Mouse (Mus musculus) ES-E14 (cell line): ENCODE measurements at regions not wholly inside any gene's neighbourhood (a gene's known extent, or its start where the extent isn't known, plus 50 kb on each side); places are given as distances from the start of the nearest gene placed in this dataset.

ENCODE experiments used
- DNase-seq: peaks from one replicate; pipeline ENCODE4 v3.0.0-alpha.2; 2013; ENCODE audit warnings: low read depth, low spot score
- H3K27ac ChIP-seq: 2 replicates; pipeline ENCODE4 v1.5.1; 2012; ENCODE audit warnings: low read depth, mild to moderate bottlenecking, low read length, moderate library complexity, mixed read lengths; ENCODE audit not compliant: poor library complexity, insufficient read depth, severe bottlenecking
- H3K36me3 ChIP-seq: 2 replicates; pipeline ENCODE4 v1.6.1; 2012; ENCODE audit warnings: mild to moderate bottlenecking, low read length, moderate library complexity, mixed read lengths; ENCODE audit not compliant: control insufficient read depth, poor library complexity, insufficient read depth, severe bottlenecking
- H3K4me1 ChIP-seq, 2 experiments: fragments of 150-350 bp in 1 of 2; sonication (generic) in 1 of 2; 2 replicates each; pipeline ENCODE4 v1.6.1; 2012; ENCODE audit warnings: low read length in 2 of 2, mild to moderate bottlenecking in 1 of 2, mixed read lengths in 1 of 2; ENCODE audit not compliant: control insufficient read depth in 2 of 2, insufficient read depth in 2 of 2, poor library complexity in 1 of 2
- H3K4me3 ChIP-seq, 2 experiments: fragments of 150-350 bp in 1 of 2; sonication (generic) in 1 of 2; 2 replicates each; pipeline ENCODE4 v1.5.1; 2012; ENCODE audit warnings: low read length in 2 of 2, low read depth in 1 of 2, mild to moderate bottlenecking in 1 of 2, mixed read lengths in 1 of 2; ENCODE audit not compliant: insufficient read depth in 1 of 2, poor library complexity in 1 of 2, severe bottlenecking in 1 of 2
- H3K9ac ChIP-seq: 2 replicates; pipeline ENCODE4 v1.6.1; 2012; ENCODE audit warnings: low read depth, mild to moderate bottlenecking, low read length, mixed read lengths; ENCODE audit not compliant: poor library complexity, insufficient read depth, severe bottlenecking
- H3K9me3 ChIP-seq: fragments of 150-350 bp; sonication (generic); 2 replicates; pipeline ENCODE4 v1.6.1; 2012; ENCODE audit warnings: low read depth, mild to moderate bottlenecking, low read length; ENCODE audit not compliant: control insufficient read depth, insufficient read depth
- CHD2 ChIP-seq: IDR thresholded peaks from 2 replicates; pipeline ENCODE4 v1.6.1; 2014; ENCODE audit warnings: mild to moderate bottlenecking, low read depth, low read length, inconsistent platforms
- HCFC1 ChIP-seq: IDR thresholded peaks from 2 replicates; pipeline ENCODE4 v1.6.1; 2012; ENCODE audit warnings: low read length, inconsistent platforms, borderline replicate concordance; ENCODE audit not compliant: insufficient read depth
- MAFK ChIP-seq: IDR thresholded peaks from 2 replicates; pipeline ENCODE4 v1.6.1; 2014; ENCODE audit warnings: mild to moderate bottlenecking, low read depth, low read length, inconsistent platforms; ENCODE audit not compliant: insufficient read depth
- ZC3H11A ChIP-seq: IDR thresholded peaks from 2 replicates; pipeline ENCODE4 v1.6.1; 2012; ENCODE audit warnings: low read depth, mild to moderate bottlenecking, inconsistent platforms, low read length, borderline replicate concordance
- ZNF384 ChIP-seq: IDR thresholded peaks from 2 replicates; pipeline ENCODE4 v1.6.1; 2012; ENCODE audit warnings: low read depth, low read length, inconsistent platforms
- in situ Hi-C, 2 experiments: fragments of 600-800 bp; cut with MboI; formaldehyde crosslinking; loops; one replicate each; pipeline ENCODE4 v1.15.1; 2025; ENCODE audit warnings: low sequenced_read_pairs in 2 of 2, inconsistent platforms in 1 of 2; ENCODE audit not compliant: unreplicated experiment in 2 of 2

DNA sequence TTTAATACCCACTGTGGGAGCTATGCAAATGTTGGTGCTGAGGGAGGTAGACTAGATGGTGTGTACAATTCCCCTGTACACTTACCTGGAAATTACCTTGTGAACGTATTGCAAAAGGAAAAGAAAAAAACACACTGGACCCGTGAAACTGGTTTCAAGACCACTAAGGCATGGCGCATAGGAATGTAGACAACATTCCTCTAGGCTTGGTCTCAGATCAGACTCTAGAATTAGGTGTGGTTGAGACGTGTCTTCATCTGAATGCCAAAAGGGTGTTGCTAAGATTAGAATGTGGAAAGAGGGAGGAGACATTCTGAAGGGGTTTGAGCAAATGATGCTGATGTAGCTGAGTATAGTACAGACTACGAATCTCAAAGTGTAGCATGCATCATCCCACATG lies 237.1 kb upstream of the Tank start:
- Histone ChIP-seq H3K36me3 (no peaks in the 10 kb centered on the region), H3K27ac (no peak overlapping the region), H3K9ac (no peak overlapping the region), H3K4me3 (no peak overlapping the region), H3K4me1 (peaks cover 2 to 4% of the 10 kb centered on the region in 2 experiments; a peak in 1 of 4 replicates), H3K9me3 (no peaks in the 10 kb centered on the region)
- peak; percentile 33 for DNase-seq
- in situ Hi-C loops, result no loop called here
- peak; percentile 77 for TF ChIP-seq ZNF384
- TF ChIP-seq ZC3H11A, result no peak
- no peak for TF ChIP-seq HCFC1
- TF ChIP-seq MAFK, result no peak
- 0 out of 2 replicates have a peak, but pooled peaks have one; percentile 40 for TF ChIP-seq CHD2

- Histone ChIP-seq H3K4me3 (no peak overlapping the region), H3K4me1 (no peaks in the 10 kb centered on the region), H3K9ac (no peak overlapping the region), H3K9me3 (no peaks in the 10 kb centered on the region), H3K36me3 (no peaks in the 10 kb centered on the region), H3K27ac (no peak overlapping the region)
- no peak for DNase-seq
- TF ChIP-seq ZNF384 (no peak), CHD2 (no peak), MAFK (no peak), ZC3H11A (no peak)
- in situ Hi-C loops, result no loop called here
These were observed 259.2 kb upstream of the Tank start for GRCm38 (mm10) chr2:61319226-61319625.

DNA sequence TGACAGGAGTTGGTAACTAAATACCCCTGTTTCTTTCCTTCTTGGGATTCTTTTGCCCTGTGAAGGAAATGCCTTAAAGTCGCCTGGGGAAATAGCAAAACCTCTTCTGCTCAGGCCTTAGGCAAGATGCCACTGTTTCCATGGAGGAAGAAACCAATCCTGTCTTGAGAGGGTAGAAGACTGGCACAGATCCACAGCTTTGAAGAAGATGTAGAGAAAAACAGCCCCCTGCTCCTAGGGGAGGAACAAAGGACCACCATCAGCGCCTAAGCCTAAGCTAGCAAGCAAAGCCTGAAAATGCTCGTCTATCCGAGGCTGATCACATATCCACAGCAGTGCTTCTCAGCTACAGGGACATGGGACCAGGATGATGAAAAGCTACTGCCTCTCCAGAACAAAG lies 268.0 kb upstream of the Tank start:
- H3K4me3 ChIP-seq, result no peak overlapping the region
- no peak for DNase-seq
- in situ Hi-C loops, result no loop called here
- TF ChIP-seq CHD2, result no peak
- no peak for TF ChIP-seq ZNF384
- no peak for TF ChIP-seq HCFC1
- no peak for TF ChIP-seq MAFK
- TF ChIP-seq ZC3H11A, result no peak
- no peaks in the 10 kb centered on the region; a peak in 1 of 4 replicates for H3K4me1 ChIP-seq
- H3K9me3 ChIP-seq, result no peaks in the 10 kb centered on the region
- H3K27ac ChIP-seq, result no peak overlapping the region
- no peak overlapping the region for H3K9ac ChIP-seq
- no peaks in the 10 kb centered on the region for H3K36me3 ChIP-seq

- Histone ChIP-seq H3K36me3 (no peaks in the 10 kb centered on the region), H3K9me3 (no peaks in the 10 kb centered on the region), H3K4me1 (no peaks in the 10 kb centered on the region; a peak in 1 of 4 replicates), H3K4me3 (no peak overlapping the region), H3K9ac (no peak overlapping the region), H3K27ac (no peak overlapping the region)
- in situ Hi-C loops, result no loop called here
- no peak for DNase-seq
- TF ChIP-seq ZC3H11A, result no peak
- no peak for TF ChIP-seq CHD2
- no peak for TF ChIP-seq HCFC1
- no peak for TF ChIP-seq ZNF384
- TF ChIP-seq MAFK, result no peak
These were observed 269.2 kb upstream of the Tank start for GRCm38 (mm10) chr2:61309219-61309618.

GRCm38 (mm10) chr2:61297135-61297534 lies 281.2 kb upstream of the Tank start:
- no peak overlapping the region for H3K4me3 ChIP-seq
- DNase-seq, result no peak
- H3K9ac ChIP-seq, result no peak overlapping the region
- H3K4me1 ChIP-seq, result no peaks in the 10 kb centered on the region
- no peak overlapping the region for H3K27ac ChIP-seq
- no peak for TF ChIP-seq ZC3H11A
- TF ChIP-seq HCFC1, result no peak
- TF ChIP-seq MAFK, result no peak
- no peak for TF ChIP-seq ZNF384
- TF ChIP-seq CHD2, result no peak
- no peaks in the 10 kb centered on the region for H3K36me3 ChIP-seq
- in situ Hi-C loops, result no loop called here
- H3K9me3 ChIP-seq, result no peaks in the 10 kb centered on the region
